Mouse (Mus musculus): ENCODE measurements around the gene Ms4a3. TPM values are rescaled to one million over a fixed set of nuclear protein-coding genes. Genes with fewer than 3 reads are reported as not detected.

Ms4a3 gene
- polyA plus RNA-seq, 1 experiment: not detected

DNA sequence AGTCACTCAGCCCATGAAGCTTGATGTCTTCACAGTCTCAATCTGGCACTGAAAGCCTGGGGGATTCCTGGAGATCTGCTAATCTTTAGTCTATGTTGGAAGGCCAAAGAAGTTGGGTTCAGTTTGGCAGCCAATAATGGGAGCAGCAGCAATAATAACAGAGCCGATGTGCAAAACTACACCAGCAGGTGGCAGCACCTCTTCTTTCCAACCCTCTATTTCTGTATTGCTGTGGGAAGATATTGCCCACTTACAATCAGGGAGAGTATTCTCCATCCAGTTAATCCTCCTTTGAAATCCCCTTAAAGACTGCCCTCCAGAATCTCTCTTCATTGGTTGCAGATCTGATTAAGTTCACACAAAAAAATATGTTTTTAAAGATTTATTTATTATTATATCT, 32.5 kb downstream of the Ms4a3 start:
- no peak for TF ChIP-seq POLR2AphosphoS2 (IDR thresholded peaks at IDR 0.05; ENCODE audit: insufficient read length, low read depth)
- no peak for TF ChIP-seq CEBPB (IDR thresholded peaks at IDR 0.05; ENCODE audit: insufficient read depth, poor library complexity, severe bottlenecking)
- TF ChIP-seq E2F4 (IDR thresholded peaks at IDR 0.05; ENCODE audit: insufficient read depth): no peak
- no peak for TF ChIP-seq REST (IDR thresholded peaks at IDR 0.05; ENCODE audit: insufficient read depth, insufficient read length)
- no peak for TF ChIP-seq MAX (IDR thresholded peaks at IDR 0.05; ENCODE audit: low read depth)
- no peak for TF ChIP-seq SRF (IDR thresholded peaks at IDR 0.05; ENCODE audit: control insufficient read depth, insufficient read length, low read depth)
- TF ChIP-seq USF1 (IDR thresholded peaks at IDR 0.05; ENCODE audit: low read depth): no peak
- TF ChIP-seq MYOD1 (IDR thresholded peaks at IDR 0.05; ENCODE audit: control insufficient read depth in 1 of 3, insufficient read length in 2 of 3, low read depth in 2 of 3): no peak
- no peak for TF ChIP-seq POLR2A (IDR thresholded peaks at IDR 0.05; ENCODE audit: insufficient read length, low read depth)
- no peak for TF ChIP-seq TCF3 (IDR thresholded peaks at IDR 0.05; ENCODE audit: insufficient read length, low read depth)
- TF ChIP-seq TCF12 (IDR thresholded peaks at IDR 0.05; ENCODE audit: insufficient read depth, poor library complexity, severe bottlenecking): no peak
- TF ChIP-seq MYOG (IDR thresholded peaks at IDR 0.05; ENCODE audit: control insufficient read depth in 1 of 3, insufficient read depth in 1 of 3, insufficient read length in 2 of 3, low read depth in 2 of 3): no peak
- H3K4me3 ChIP-seq: no peak overlapping the region
- no peaks in the 10 kb centered on the region for H3K79me2 ChIP-seq (ENCODE audit: control insufficient read depth, insufficient read depth)
- H3K27me3 ChIP-seq (ENCODE audit: control insufficient read depth, insufficient read depth, insufficient read length): no peaks in the 10 kb centered on the region
- no peak overlapping the region for H3K4me2 ChIP-seq (ENCODE audit: low read depth)
- H3ac ChIP-seq (ENCODE audit: control insufficient read depth, insufficient read length): no peak overlapping the region
- no peaks in the 10 kb centered on the region for H3K36me3 ChIP-seq (ENCODE audit: control insufficient read depth, insufficient read depth)

DNA sequence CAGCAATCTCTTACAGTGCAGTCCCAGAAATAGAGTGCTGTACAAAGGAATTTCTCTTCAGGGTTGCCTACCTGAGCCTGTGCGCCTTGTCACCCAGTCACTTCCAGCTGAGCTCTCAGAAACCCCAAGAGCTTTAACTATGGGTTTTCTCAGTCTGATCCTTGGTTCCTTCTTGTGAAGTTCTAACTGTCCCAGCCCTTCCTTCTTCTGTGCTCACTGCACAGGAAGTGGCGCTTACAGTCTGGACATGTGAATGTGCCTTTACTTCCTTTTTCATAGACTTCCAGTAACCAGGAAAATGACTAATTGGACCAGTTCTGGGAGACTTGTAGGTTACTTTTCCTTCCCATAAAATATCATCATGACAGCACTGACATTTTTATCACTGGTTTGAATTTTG, 36.0 kb downstream of the Ms4a3 start, which contains the start of gene Ms4a6d:
Ms4a6d (minus strand) TSS at position 247 of the 400 bp plus-strand sequence.
- Histone ChIP-seq H3K27me3 (ENCODE audit: control insufficient read depth, insufficient read depth, insufficient read length) (no peaks in the 10 kb centered on the region), H3K4me2 (ENCODE audit: low read depth) (no peak within 1 kb of the TSS), H3K79me2 (ENCODE audit: control insufficient read depth, insufficient read depth) (no peaks in the 10 kb centered on the region), H3K36me3 (ENCODE audit: control insufficient read depth, insufficient read depth) (no peaks in the 10 kb centered on the region), H3K4me3 (no peak within 1 kb of the TSS), H3ac (ENCODE audit: control insufficient read depth, insufficient read length) (no peak within 1 kb of the TSS)
- TF ChIP-seq USF1 (IDR thresholded peaks at IDR 0.05; ENCODE audit: low read depth) (no peak), POLR2AphosphoS2 (IDR thresholded peaks at IDR 0.05; ENCODE audit: insufficient read length, low read depth) (no peak), MYOG (IDR thresholded peaks at IDR 0.05; ENCODE audit: control insufficient read depth in 1 of 3, insufficient read depth in 1 of 3, insufficient read length in 2 of 3, low read depth in 2 of 3) (no peak), POLR2A (IDR thresholded peaks at IDR 0.05; ENCODE audit: insufficient read length, low read depth) (no peak), TCF12 (IDR thresholded peaks at IDR 0.05; ENCODE audit: insufficient read depth, poor library complexity, severe bottlenecking) (no peak), TCF3 (IDR thresholded peaks at IDR 0.05; ENCODE audit: insufficient read length, low read depth) (no peak), E2F4 (IDR thresholded peaks at IDR 0.05; ENCODE audit: insufficient read depth) (no peak), SRF (IDR thresholded peaks at IDR 0.05; ENCODE audit: control insufficient read depth, insufficient read length, low read depth) (no peak), REST (IDR thresholded peaks at IDR 0.05; ENCODE audit: insufficient read depth, insufficient read length) (no peak)

DNA sequence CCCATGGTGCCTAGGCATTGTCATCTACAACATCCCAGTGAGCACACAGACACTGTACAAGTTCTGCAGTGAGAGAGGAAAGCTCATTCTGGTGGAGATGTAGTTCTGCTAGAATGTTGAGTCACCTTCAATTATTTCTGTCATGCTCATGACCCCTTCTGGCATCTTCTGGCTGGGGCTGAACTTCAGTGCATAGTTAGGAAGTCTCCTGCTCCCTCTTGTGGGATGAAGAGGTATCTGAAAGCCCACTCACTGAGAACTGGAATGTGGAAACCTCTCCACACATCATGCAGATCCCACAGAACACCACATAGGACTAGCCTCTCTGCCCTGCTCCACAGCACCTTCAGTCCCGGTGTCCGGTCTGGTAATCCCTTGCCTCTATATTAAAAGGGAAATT, 38.6 kb downstream of the Ms4a3 start:
- H3K27me3 ChIP-seq (ENCODE audit: control insufficient read depth, insufficient read depth, insufficient read length): no peaks in the 10 kb centered on the region
- TF ChIP-seq SRF (IDR thresholded peaks at IDR 0.05; ENCODE audit: control insufficient read depth, insufficient read length, low read depth) (no peak), REST (IDR thresholded peaks at IDR 0.05; ENCODE audit: insufficient read depth, insufficient read length) (no peak), TCF12 (IDR thresholded peaks at IDR 0.05; ENCODE audit: insufficient read depth, poor library complexity, severe bottlenecking) (no peak), MAX (IDR thresholded peaks at IDR 0.05; ENCODE audit: low read depth) (no peak), E2F4 (IDR thresholded peaks at IDR 0.05; ENCODE audit: insufficient read depth) (no peak), POLR2A (IDR thresholded peaks at IDR 0.05; ENCODE audit: insufficient read length, low read depth) (no peak)
- H3K79me2 ChIP-seq (ENCODE audit: control insufficient read depth, insufficient read depth): no peaks in the 10 kb centered on the region
- no peak overlapping the region for H3ac ChIP-seq (ENCODE audit: control insufficient read depth, insufficient read length)
- no peak overlapping the region for H3K4me3 ChIP-seq
- no peak overlapping the region for H3K4me2 ChIP-seq (ENCODE audit: low read depth)
- H3K36me3 ChIP-seq (ENCODE audit: control insufficient read depth, insufficient read depth): no peaks in the 10 kb centered on the region

DNA sequence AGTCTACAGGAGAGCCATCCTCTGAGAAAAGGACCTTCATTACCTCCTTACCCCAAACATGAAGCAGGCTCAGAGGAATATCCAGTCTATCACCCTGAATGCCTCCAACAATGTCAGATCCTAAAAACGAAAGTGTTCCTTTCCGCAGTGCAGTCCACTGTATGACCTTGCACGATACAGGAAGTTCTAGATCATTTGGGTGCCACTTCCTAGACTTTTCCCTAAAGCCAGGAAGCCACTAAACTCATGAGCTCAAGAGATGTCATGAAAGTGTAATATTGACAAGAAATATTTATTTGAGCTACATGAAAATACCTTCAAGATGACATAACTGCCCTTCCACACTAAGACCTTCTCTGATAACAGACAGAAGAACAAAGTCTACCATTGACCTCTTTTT, 39.3 kb downstream of the Ms4a3 start:
- Histone ChIP-seq H3ac (ENCODE audit: control insufficient read depth, insufficient read length) (no peak overlapping the region), H3K27me3 (ENCODE audit: control insufficient read depth, insufficient read depth, insufficient read length) (no peaks in the 10 kb centered on the region), H3K4me2 (ENCODE audit: low read depth) (peak overlapping the region; percentile 12), H3K79me2 (ENCODE audit: control insufficient read depth, insufficient read depth) (no peaks in the 10 kb centered on the region), H3K4me3 (no peak overlapping the region), H3K36me3 (ENCODE audit: control insufficient read depth, insufficient read depth) (no peaks in the 10 kb centered on the region)
- TF ChIP-seq USF1 (IDR thresholded peaks at IDR 0.05; ENCODE audit: low read depth) (no peak), CEBPB (IDR thresholded peaks at IDR 0.05; ENCODE audit: insufficient read depth, poor library complexity, severe bottlenecking) (no peak), POLR2A (IDR thresholded peaks at IDR 0.05; ENCODE audit: insufficient read length, low read depth) (no peak)

DNA sequence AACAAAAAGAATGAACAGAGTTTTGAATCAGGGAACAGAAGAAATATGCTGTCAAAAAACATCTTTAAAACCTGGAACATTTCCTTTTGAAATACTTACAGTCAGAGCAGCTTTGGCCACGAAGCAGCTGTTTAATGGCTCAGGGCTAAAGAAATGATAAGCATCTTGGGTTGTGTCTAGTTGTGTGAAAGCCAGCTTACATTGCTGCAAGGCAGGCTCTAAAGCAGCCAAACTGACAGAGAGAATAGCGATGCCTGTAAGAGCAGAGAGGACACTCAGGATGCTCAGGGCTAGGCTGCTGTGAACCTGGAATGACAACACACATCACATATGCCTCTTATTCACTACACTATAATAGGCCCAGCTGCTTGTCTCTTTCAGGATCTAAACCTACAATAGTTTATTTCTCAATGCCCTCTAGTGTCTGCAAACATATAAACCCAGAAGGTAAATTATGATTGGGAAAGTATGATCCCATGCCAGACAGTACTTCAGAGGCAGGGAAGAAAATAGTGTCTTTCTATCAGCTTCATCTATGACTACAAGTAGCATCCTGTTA, 50.7 kb downstream of the Ms4a3 start:
- Histone ChIP-seq H3K4me3 (no peak overlapping the region), H3K79me2 (ENCODE audit: control insufficient read depth, insufficient read depth) (no peaks in the 10 kb centered on the region), H3K27me3 (ENCODE audit: control insufficient read depth, insufficient read depth, insufficient read length) (no peaks in the 10 kb centered on the region), H3ac (ENCODE audit: control insufficient read depth, insufficient read length) (no peak overlapping the region), H3K36me3 (ENCODE audit: control insufficient read depth, insufficient read depth) (no peaks in the 10 kb centered on the region), H3K4me2 (ENCODE audit: low read depth) (no peak overlapping the region)
- no peak for TF ChIP-seq POLR2A (IDR thresholded peaks at IDR 0.05; ENCODE audit: insufficient read length, low read depth)
- no peak for TF ChIP-seq CEBPB (IDR thresholded peaks at IDR 0.05; ENCODE audit: insufficient read depth, poor library complexity, severe bottlenecking)
- TF ChIP-seq POLR2AphosphoS2 (IDR thresholded peaks at IDR 0.05; ENCODE audit: insufficient read length, low read depth): no peak
- TF ChIP-seq TCF3 (IDR thresholded peaks at IDR 0.05; ENCODE audit: insufficient read length, low read depth): no peak
- TF ChIP-seq MYOD1 (IDR thresholded peaks at IDR 0.05; ENCODE audit: control insufficient read depth in 1 of 3, insufficient read length in 2 of 3, low read depth in 2 of 3): no peak
- TF ChIP-seq TCF12 (IDR thresholded peaks at IDR 0.05; ENCODE audit: insufficient read depth, poor library complexity, severe bottlenecking): no peak
- no peak for TF ChIP-seq SRF (IDR thresholded peaks at IDR 0.05; ENCODE audit: control insufficient read depth, insufficient read length, low read depth)
- TF ChIP-seq USF1 (IDR thresholded peaks at IDR 0.05; ENCODE audit: low read depth): no peak
- no peak for TF ChIP-seq E2F4 (IDR thresholded peaks at IDR 0.05; ENCODE audit: insufficient read depth)

Measured in myocyte (in vitro differentiated cells).